ENCODE assay signal across 39 mouse cellular contexts in genomic region chr17:37483452-37483851, GRCm38 (mm10). TPM values are rescaled to one million over a fixed set of nuclear protein-coding genes. Genes with fewer than 3 reads are reported as not detected.
"Had no signal": no experiment of that assay in that cellular context is flagged by ENCODE, and none has a peak within 500 bp of the region (broad histone marks: within the 10 kb centered on the region; RNA-seq: fewer than 3 reads in every experiment).

H2-M2 (minus strand) TSS chr17:37483552.

- H3K4me1 ChIP-seq: embryonic facial prominence, embryonic 10.5 days; embryonic facial prominence, embryonic 12.5 days; embryonic facial prominence, embryonic 13.5 days; embryonic facial prominence, embryonic 15.5 days; forebrain, embryonic 10.5 days; forebrain, embryonic 12.5 days; forebrain, embryonic 13.5 days; forebrain, embryonic 15.5 days had no signal

- H3K9ac ChIP-seq: embryonic facial prominence, embryonic 12.5 days; embryonic facial prominence, embryonic 13.5 days; embryonic facial prominence, embryonic 15.5 days; forebrain, embryonic 12.5 days; forebrain, embryonic 13.5 days; forebrain, embryonic 15.5 days; forebrain, postnatal 0 days had no signal

- H3K27ac ChIP-seq: embryonic facial prominence, embryonic 10.5 days; embryonic facial prominence, embryonic 12.5 days; embryonic facial prominence, embryonic 13.5 days; embryonic facial prominence, embryonic 15.5 days; forebrain, embryonic 10.5 days; forebrain, embryonic 12.5 days; forebrain, embryonic 13.5 days; forebrain, embryonic 15.5 days; gastrocnemius, adult 2 months had no signal

- ATAC-seq: forebrain, embryonic 13.5 days; forebrain, embryonic 14.5 days; forebrain, embryonic 15.5 days; forebrain, embryonic 16.5 days; forebrain, postnatal 0 days had no signal

- H3K9me3 ChIP-seq: embryonic facial prominence, embryonic 12.5 days; embryonic facial prominence, embryonic 15.5 days; forebrain, embryonic 12.5 days; forebrain, embryonic 15.5 days had no signal

- H3K4me2 ChIP-seq: embryonic facial prominence, embryonic 12.5 days; embryonic facial prominence, embryonic 13.5 days; embryonic facial prominence, embryonic 15.5 days; forebrain, embryonic 12.5 days; forebrain, embryonic 13.5 days; forebrain, embryonic 15.5 days had no signal

- H3K36me3 ChIP-seq: embryonic facial prominence, embryonic 10.5 days; embryonic facial prominence, embryonic 12.5 days; embryonic facial prominence, embryonic 13.5 days; embryonic facial prominence, embryonic 15.5 days; forebrain, embryonic 10.5 days; forebrain, embryonic 12.5 days; forebrain, embryonic 15.5 days had no signal

- H3K4me3 ChIP-seq: embryonic facial prominence, embryonic 10.5 days; embryonic facial prominence, embryonic 12.5 days; embryonic facial prominence, embryonic 13.5 days; embryonic facial prominence, embryonic 15.5 days; erythroblast, embryonic 14.5 days; forebrain, embryonic 10.5 days; forebrain, embryonic 12.5 days; forebrain, embryonic 13.5 days; forebrain, embryonic 15.5 days; gastrocnemius, adult 2 months had no signal

- H3K27me3 ChIP-seq: embryonic facial prominence, embryonic 12.5 days; embryonic facial prominence, embryonic 13.5 days; embryonic facial prominence, embryonic 15.5 days; forebrain, embryonic 12.5 days; forebrain, embryonic 13.5 days; forebrain, embryonic 15.5 days had no signal

- DNase-seq: cerebellum, adult 2 months; cerebellum, adult 8-10 months; cerebellum, adult 9-10 months; cerebellum, adult 9-11 months; cerebellum, postnatal 10 days; cerebellum, postnatal 14 days; cerebellum, postnatal 25 days; cerebellum, postnatal 36 days; embryo, embryonic 11 days; forebrain, postnatal 0 days; gastrocnemius, adult 2 months; gastrocnemius, postnatal 10 days; gastrocnemius, postnatal 14 days; gastrocnemius, postnatal 25 days; gastrocnemius, postnatal 36 days; heart, adult 11 months; heart, adult 18-20 months had no signal

RNA-seq across cellular contexts. Expression of gene H2-M2, which starts in this region (rescaled TPM):
- total RNA-seq: common myeloid progenitor, adult 5-6 weeks; forebrain, postnatal 0 days; gastrocnemius, adult 18-20 months; gastrocnemius, adult 2 months; gastrocnemius, adult 8-10 months; gastrocnemius, postnatal 10 days; gastrocnemius, postnatal 14 days; gastrocnemius, postnatal 25 days; gastrocnemius, postnatal 36 days; gastrocnemius, postnatal 4 days; granulocyte monocyte progenitor cell, adult 5-6 weeks had no signal
- polyA plus RNA-seq: cerebellum, adult 2 months; cortical plate, adult 2 months; embryonic facial prominence, embryonic 10.5 days; embryonic facial prominence, embryonic 11.5 days; embryonic facial prominence, embryonic 12.5 days; embryonic facial prominence, embryonic 13.5 days; embryonic facial prominence, embryonic 14.5 days; embryonic facial prominence, embryonic 15.5 days; erythroblast, embryonic 14.5 days; forebrain, embryonic 10.5 days; forebrain, embryonic 11.5 days; forebrain, embryonic 12.5 days; forebrain, embryonic 13.5 days; forebrain, embryonic 14.5 days; forebrain, embryonic 15.5 days; forebrain, embryonic 16.5 days; forebrain, postnatal 0 days; frontal cortex, adult 2 months; gonadal fat pad, adult 2 months had no signal
